Mouse (Mus musculus) A20 (cell line): ENCODE measurements around the gene P4hb.

ENCODE experiments used
- DNase-seq: peaks from one replicate; pipeline ENCODE4 v3.0.0-alpha.2; 2011; ENCODE audit warnings: low read depth, low spot score

The P4hb gene

DNA sequence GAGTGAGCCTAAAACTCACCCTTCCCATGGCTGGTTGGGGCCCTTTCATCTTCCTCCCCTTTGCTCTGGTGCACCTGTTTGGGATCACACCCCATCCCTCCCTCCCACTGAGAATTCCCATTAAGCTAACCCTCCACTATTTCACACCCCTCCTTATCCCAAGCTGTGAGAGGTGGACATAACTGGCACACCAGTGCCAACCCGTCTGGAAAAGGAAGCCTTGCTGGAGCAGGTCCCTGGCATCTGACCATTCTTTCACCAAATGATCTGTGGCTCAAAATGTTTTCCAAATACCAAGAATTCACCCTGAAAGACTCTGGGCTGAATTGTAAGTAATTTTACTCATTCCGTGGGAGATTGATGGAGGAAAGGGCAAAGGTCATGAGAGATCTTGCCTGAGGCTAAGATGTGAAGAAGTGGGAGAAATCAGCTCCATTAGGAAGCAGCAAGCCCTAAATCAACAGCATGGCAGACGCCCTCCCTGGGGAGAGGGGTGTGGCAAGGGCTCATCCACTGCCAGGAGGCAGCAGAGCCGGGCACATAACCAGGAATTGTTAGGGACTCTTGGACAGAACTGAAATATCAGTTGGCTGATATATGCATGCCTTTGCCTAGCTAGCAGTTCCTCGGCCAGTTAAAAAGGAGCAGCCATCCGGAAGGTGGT lies 60.1 kb downstream of the P4hb start:
- no peak for DNase-seq

DNA sequence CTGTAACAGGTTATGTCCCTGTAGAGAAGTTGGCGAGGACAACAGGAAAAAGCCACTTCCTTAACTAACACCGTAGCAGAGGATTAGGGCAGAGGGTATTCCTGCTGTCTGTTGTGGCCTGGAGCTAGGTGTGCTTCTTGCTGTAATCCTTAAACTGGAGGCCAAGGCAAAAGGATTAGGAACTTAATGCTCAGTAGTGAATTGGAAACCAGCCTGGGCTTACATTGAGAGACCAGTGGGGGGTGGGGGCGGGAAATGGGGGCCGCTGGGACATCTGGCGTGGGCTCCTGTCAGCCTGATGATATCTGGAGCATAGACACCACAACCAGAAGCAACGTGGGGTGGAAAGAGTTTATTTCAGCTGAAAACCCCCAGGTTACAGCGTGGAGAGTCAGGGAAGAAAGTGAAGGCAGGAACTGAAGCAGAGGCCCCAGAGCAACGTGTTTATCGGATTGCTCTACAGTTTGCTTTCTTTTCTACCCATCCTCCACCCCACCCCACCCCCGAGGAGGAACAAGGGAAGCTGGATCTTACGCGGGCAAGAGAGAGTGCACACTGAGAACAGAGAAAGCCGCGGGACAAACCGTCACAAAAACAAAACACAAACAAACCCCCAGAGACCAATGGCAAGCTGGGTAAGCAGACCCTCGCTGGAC lies 62.5 kb downstream of the P4hb start:
- DNase-seq, result no peak
